Mouse (Mus musculus) heart, embryonic 14.5 days (tissue): ENCODE results near the gene Tmem40. TPM values are rescaled to one million over a fixed set of nuclear protein-coding genes. Genes with fewer than 3 reads are reported as not detected.

Experiments used
- ATAC-seq: fragments of 200-750 bp; cut with Nextera tagmentation; 2 replicates; pipeline ENCODE4 v1.8.0; 2017; ENCODE audit warnings: low read depth, moderate TSS enrichment; ENCODE audit not compliant: insufficient number of reproducible peaks, insufficient read depth, low FRiP score
- H3K27ac ChIP-seq, 2 experiments: fragments of 200-500 bp in 1 of 2; fragments of 300-500 bp in 1 of 2; sonication (generic) in 1 of 2; replicated peaks in 1 of 2; 2 replicates each; pipeline ENCODE4 v1.5.1; 2012 to 2014; ENCODE audit warnings: low read depth in 2 of 2, low read length in 2 of 2, control low read depth in 1 of 2, mild to moderate bottlenecking in 1 of 2, mixed read lengths in 1 of 2; ENCODE audit not compliant: control insufficient read depth in 1 of 2, insufficient read depth in 1 of 2
- H3K27me3 ChIP-seq: fragments of 300-500 bp; sonication (generic); 2 replicates; pipeline ENCODE4 v1.6.1; 2014; ENCODE audit warnings: mild to moderate bottlenecking, low read length, control low read depth; ENCODE audit not compliant: control insufficient read depth, insufficient read depth
- H3K36me3 ChIP-seq: fragments of 300-500 bp; sonication (generic); 2 replicates; pipeline ENCODE4 v1.6.1; 2014; ENCODE audit warnings: mild to moderate bottlenecking, control low read depth, low read length, mixed read lengths; ENCODE audit not compliant: control insufficient read depth, insufficient read depth
- H3K4me1 ChIP-seq, 2 experiments: fragments of 200-500 bp in 1 of 2; fragments of 300-500 bp in 1 of 2; sonication (generic) in 1 of 2; 2 replicates each; pipeline ENCODE4 v1.6.1; 2012 to 2014; ENCODE audit warnings: low read length in 2 of 2, control low read depth in 1 of 2, mixed read lengths in 1 of 2; ENCODE audit not compliant: control insufficient read depth in 2 of 2, insufficient read depth in 2 of 2
- H3K4me2 ChIP-seq: fragments of 300-500 bp; sonication (generic); 2 replicates; pipeline ENCODE4 v1.6.1; 2014; ENCODE audit warnings: mild to moderate bottlenecking, low read length
- H3K4me3 ChIP-seq, 2 experiments: fragments of 200-500 bp in 1 of 2; fragments of 300-500 bp in 1 of 2; sonication (generic) in 1 of 2; 2 replicates each; pipeline ENCODE4 v1.5.1; 2012 to 2014; ENCODE audit warnings: low read length in 2 of 2, mild to moderate bottlenecking in 2 of 2, control low read depth in 1 of 2, low read depth in 1 of 2, moderate library complexity in 1 of 2; ENCODE audit not compliant: control insufficient read depth in 1 of 2, insufficient read depth in 1 of 2
- H3K9ac ChIP-seq: fragments of 300-500 bp; sonication (generic); 2 replicates; pipeline ENCODE4 v1.6.1; 2014; ENCODE audit warnings: mild to moderate bottlenecking, low read length
- H3K9me3 ChIP-seq: fragments of 300-500 bp; sonication (generic); 2 replicates; pipeline ENCODE4 v1.6.1; 2016; ENCODE audit warnings: low read length, control low read depth; ENCODE audit not compliant: control insufficient read depth
- WGBS: fragments of 180-500 bp; shearing (Covaris S2); extraction: QIAGEN DNeasy Blood & Tissue Kit; methylation state at CpG from one replicate; pipeline ENCODE4 v1.1.7; 2014; 5-methylcytosine and 5-hydroxymethylcytosine counted together
- polyA plus RNA-seq: library from polyadenylated mRNA; unstranded; fragments of >200 nt; fragmentation: Nextera tagmentation; extraction: Ambion mirVana; gene quantifications from 2 replicates; pipeline ENCODE4 v1.2.1, GENCODE M21; 2014

Gene Tmem40
- polyA plus RNA-seq, 1 experiment from 2014 or later: 0.55 TPM

GRCm38 (mm10) chr6:115727108-115727507, 35.1 kb downstream of the Tmem40 start:
- H3K27me3 ChIP-seq: no peaks in the 10 kb centered on the region
- no peak for ATAC-seq
- H3K9me3 ChIP-seq: 0 out of 2 replicates have a peak, but pooled peaks cover 5% of the 10 kb centered on the region
- H3K4me3 ChIP-seq: no peak overlapping the region
- no peaks in the 10 kb centered on the region for H3K36me3 ChIP-seq
- WGBS: 81% methylated on average over 1 of the region's 1 CpGs
- H3K4me2 ChIP-seq: no peak overlapping the region
- H3K9ac ChIP-seq: no peak overlapping the region
- peaks cover 9 to 17% of the 10 kb centered on the region in 2 experiments for H3K4me1 ChIP-seq
- no peak overlapping the region for H3K27ac ChIP-seq

GRCm38 (mm10) chr6:115722246-115722645, 40.0 kb downstream of the Tmem40 start:
- ATAC-seq: no peak
- Histone ChIP-seq H3K4me1 (peaks cover 9 to 16% of the 10 kb centered on the region in 2 experiments), H3K27me3 (no peaks in the 10 kb centered on the region), H3K9me3 (0 out of 2 replicates have a peak, but pooled peaks cover 2% of the 10 kb centered on the region), H3K36me3 (no peaks in the 10 kb centered on the region), H3K27ac (peak overlapping the region in 1 of 2 experiments; percentile 52; a peak in 2 of 4 replicates), H3K9ac (no peak overlapping the region), H3K4me3 (no peak overlapping the region), H3K4me2 (no peak overlapping the region)
- 33% methylated on average over 5 of the region's 5 CpGs for WGBS

DNA sequence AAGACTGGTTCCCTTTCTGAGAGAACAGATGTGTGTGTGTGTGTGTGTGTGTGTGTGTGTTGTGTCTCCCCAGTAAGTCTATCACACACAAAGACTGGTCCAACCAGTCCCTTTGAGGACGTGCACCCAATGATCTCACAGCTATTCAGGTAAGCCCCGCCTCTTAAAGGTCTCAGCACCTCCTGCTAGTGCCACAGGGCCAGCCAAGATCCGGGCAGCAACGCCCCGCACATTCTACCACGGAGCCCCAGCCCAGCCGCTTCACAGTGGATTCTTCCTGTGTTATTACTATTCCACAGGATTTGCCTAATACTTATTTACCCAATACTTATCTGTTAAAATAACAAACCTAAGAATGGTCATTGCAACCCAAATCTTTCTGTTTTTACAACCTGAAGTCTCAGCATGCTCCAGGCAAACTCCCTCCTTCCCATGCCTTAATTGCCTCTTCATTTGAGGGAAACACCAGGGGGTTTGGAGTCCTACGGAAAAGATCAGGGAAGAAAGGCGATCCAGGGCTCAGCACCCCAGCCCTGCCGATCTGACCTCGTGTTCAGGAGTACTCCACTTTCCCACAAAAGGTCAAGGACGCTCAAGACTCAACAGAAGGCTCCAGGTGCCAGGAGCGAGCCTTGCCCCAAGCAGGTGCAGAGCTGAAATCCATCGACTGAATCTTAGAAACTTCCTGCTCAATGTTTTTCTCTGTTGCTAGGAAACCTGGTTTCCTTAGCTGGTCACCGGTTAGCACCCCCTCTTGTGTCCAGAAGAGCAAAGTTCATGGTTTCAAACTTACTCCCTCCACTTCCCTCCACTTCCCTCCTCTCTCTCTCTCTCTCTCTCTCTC, 44.3 kb downstream of the Tmem40 start:
- Histone ChIP-seq H3K9ac (peak overlapping the region; percentile 65), H3K36me3 (no peaks in the 10 kb centered on the region), H3K4me1 (peaks cover 15 to 20% of the 10 kb centered on the region in 2 experiments), H3K4me3 (peak overlapping the region; percentile 36 to 39), H3K4me2 (peak overlapping the region; percentile 74), H3K9me3 (no peaks in the 10 kb centered on the region), H3K27ac (peak overlapping the region; percentile 66 to 76), H3K27me3 (no peaks in the 10 kb centered on the region)
- ATAC-seq: peak; percentile 74; the same call in 1 of the 2 replicates
- WGBS: 2% methylated on average over 15 of the region's 15 CpGs

GRCm38 (mm10) chr6:115717101-115717652, 45.0 kb downstream of the Tmem40 start:
- Histone ChIP-seq H3K9me3 (no peaks in the 10 kb centered on the region), H3K27ac (peak overlapping the region in 1 of 2 experiments; percentile 66; a peak in 2 of 4 replicates), H3K9ac (peak overlapping the region; percentile 54; the same call in 1 of the 2 replicates), H3K4me3 (peak overlapping the region in 1 of 2 experiments; percentile 36; a peak in 1 of 4 replicates), H3K27me3 (no peaks in the 10 kb centered on the region), H3K36me3 (no peaks in the 10 kb centered on the region), H3K4me2 (peak overlapping the region; percentile 74), H3K4me1 (peaks cover 9 to 14% of the 10 kb centered on the region in 2 experiments)
- ATAC-seq: no peak
- 21% methylated on average over 8 of the region's 8 CpGs for WGBS

DNA sequence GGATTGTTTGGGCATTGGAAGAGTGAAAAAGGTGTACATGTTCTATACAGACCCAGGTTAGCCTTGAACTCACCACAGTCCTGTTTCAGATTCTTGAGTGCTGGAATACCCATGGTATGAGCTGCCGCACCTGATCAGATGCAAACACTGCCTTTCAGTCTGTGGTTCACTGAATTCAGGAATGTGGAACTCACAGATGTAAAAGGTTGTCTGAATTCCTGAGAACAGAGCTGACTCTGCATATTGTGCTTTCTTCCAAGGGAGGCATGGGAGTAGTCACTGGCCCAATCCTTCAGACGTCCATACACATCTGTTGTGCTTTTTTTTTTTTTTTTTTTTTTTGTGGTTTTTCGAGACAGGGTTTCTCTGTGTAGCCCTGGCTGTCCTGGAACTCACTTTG, 50.9 kb downstream of the Tmem40 start:
- no peak for ATAC-seq
- Histone ChIP-seq H3K4me3 (no peak overlapping the region), H3K9ac (no peak overlapping the region), H3K27ac (no peak overlapping the region), H3K27me3 (no peaks in the 10 kb centered on the region), H3K4me2 (no peak overlapping the region), H3K36me3 (no peaks in the 10 kb centered on the region), H3K4me1 (no peaks in the 10 kb centered on the region), H3K9me3 (no peaks in the 10 kb centered on the region)
- 75% methylated on average over 2 of the region's 3 CpGs for WGBS

GRCm38 (mm10) chr6:115702901-115703300, 59.3 kb downstream of the Tmem40 start:
- peaks cover 3 to 5% of the 10 kb centered on the region in 2 experiments; a peak in 3 of 4 replicates for H3K4me1 ChIP-seq
- no peak for ATAC-seq
- no peaks in the 10 kb centered on the region for H3K27me3 ChIP-seq
- no peaks in the 10 kb centered on the region for H3K36me3 ChIP-seq
- 68% methylated on average over 5 of the region's 5 CpGs for WGBS
- H3K9ac ChIP-seq: no peak overlapping the region
- no peaks in the 10 kb centered on the region for H3K9me3 ChIP-seq
- no peak overlapping the region for H3K4me3 ChIP-seq
- no peak overlapping the region for H3K4me2 ChIP-seq
- H3K27ac ChIP-seq: no peak overlapping the region

DNA sequence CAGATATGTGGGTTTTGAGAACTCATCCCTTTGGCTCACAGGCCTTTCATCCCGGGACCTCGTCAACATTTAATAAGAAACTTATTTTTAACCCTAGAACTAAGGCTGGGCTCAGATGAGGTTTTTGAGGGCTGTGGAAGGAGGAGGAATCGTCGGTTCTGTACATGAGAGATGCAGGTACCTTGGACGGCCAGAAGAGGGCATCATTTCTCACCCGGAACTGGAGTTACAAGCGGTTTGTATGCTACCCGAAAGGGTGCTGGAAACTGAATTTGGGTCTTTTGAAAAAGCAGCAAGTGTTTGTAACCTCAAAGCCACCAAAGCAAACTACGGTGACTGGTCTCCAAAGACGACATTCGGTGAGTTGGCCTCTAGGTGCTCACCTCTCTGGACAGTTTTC, 60.9 kb downstream of the Tmem40 start:
- Histone ChIP-seq H3K36me3 (no peaks in the 10 kb centered on the region), H3K4me2 (no peak overlapping the region), H3K27ac (no peak overlapping the region), H3K4me1 (peaks cover 6 to 11% of the 10 kb centered on the region in 2 experiments), H3K27me3 (no peaks in the 10 kb centered on the region), H3K9me3 (no peaks in the 10 kb centered on the region), H3K4me3 (no peak overlapping the region), H3K9ac (no peak overlapping the region)
- whole genome bisulfite sequencing: 59% methylated on average over 11 of the region's 11 CpGs
- no peak for ATAC-seq
